Mouse (Mus musculus) urinary bladder, postnatal 10 days (tissue): ENCODE data around the gene Tcl1b2.
"Not testable (repeated sequence)": the region's sequence is repeated elsewhere in the genome, so short reads cannot be mapped to it uniquely, and the experiment has no call there.

Source experiments
- DNase-seq: peaks from one replicate; pipeline ENCODE4 v3.0.0; 2022; ENCODE audit warnings: low spot score

Tcl1b2 gene

DNA sequence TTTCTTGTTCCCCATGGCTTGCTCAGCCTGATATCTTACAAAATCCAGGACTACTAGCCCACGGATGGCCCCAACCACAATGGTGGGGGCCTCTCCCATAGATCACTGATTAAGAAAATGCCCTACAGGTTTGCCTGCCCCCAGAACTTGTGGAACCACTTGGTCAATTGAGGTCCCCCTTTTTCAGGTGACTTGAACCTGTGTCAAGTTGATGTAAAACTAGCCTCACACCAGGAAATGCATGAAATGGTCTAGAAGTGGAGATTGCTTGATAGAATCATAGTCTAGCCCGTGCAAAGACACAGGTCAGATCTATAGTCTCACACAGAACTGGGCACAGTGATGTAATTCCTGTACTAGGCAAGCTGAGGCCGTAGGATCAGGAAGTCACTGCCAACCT, at the start of gene Tcl1b2:
TSS of gene Tcl1b2 (plus strand) at position 301 of the 400 bp plus-strand sequence.
- DNase-seq: no peak

DNA sequence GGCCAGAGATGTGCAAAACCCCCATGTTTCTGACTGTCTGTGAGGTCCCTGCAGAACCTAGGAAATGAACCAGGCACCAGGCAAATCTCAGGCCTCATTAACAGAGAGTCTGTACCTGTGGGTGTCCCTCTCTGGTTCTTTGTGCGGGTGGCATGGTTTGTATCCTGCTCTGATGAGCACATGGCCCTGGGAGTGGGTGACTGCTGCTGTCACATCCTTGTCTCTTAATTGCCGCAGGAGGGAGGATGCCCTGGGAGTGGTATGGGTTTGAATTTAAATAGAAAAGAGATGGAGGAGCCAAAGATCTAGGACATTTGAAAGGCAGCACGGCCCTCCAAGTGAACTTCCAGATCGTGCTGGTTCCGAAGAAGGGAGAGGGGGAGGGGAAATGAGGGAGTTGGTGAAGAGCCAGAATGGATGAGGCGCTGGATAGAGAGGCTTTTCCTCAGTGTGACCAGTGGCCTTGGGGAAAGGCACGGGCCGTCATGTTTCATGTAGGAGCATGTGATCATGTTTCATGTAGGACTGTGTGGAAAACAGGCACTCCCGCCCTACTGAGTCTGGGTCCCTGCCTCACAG, 46.3 kb upstream of the Tcl1b2 start:
- no peak for DNase-seq

DNA sequence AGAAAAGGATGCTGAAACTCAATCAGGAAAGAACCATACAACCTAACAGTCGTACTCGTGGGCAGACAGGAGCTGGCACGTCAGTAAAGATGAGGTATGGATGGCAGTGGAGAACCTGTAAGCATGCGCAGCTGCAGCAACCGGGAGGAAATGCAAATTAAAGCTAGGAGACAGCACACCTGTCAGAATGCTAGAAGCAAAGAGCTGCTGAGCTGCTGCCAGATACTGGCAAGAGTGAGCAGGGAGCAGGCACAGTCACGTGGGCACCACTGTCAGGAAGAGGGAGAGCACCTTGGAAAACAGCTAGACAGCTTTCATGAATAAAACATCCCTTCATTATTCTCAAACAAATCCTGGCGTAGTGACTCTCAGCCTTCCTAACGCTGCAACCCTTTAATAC, 42.9 kb upstream of the Tcl1b2 start:
- no peak for DNase-seq

DNA sequence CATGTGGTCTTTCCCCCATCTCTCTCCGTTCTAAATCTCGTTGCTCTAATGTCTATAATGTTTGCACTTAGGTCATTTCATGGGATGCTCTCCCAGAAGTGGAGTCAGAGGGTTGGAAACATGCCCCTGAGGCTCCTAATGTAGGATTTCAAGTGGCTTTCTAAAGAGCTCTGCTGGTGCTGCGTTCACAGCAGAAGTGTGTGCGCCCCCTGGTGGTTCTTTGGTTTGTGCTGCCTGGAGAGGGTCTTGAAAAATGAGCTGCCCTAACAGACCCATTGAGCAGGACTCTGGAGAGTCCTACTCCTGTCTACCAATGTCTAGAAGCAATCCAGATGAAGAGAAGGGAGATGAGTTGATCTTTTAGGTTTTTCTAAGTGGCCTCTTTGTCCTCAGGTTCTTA, 41.8 kb upstream of the Tcl1b2 start:
- DNase-seq: no peak

DNA sequence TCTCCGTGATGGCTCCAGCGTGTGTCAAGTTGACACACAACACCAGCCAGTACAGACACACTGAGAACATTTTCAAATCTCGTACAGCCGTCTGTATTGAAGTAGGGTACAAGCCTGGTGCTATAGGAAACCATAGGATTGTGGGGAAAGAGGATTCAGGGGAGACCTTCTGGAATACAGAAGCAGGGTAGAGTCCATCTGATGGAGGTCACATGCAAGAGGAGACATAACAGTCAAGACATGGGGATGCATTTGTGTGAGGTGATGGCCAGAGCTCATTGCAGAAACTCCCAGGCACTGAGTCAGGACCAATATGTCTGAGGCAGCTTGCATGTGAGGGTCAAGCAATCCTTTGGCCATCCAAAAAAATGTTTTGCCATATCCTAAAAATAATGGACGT, 40.5 kb upstream of the Tcl1b2 start:
- no peak for DNase-seq

DNA sequence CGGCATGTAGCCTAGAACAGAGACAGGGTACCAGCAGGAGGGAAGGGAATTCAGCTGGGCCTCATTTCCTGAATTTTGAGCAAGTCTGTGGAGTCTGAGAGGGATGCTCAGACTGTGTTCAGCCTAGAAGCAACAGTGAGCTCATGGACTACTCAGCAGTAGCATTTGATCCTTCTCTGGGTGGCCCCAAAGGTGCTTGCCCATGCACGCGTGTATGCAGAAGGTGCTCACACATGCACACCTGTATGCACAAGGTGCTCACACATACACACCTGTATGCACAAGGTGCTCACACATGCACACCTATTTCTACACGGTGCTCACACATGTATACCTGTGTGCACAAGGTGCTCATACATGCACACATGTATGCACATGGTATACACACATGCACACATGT, 37.0 kb upstream of the Tcl1b2 start:
- DNase-seq: no peak

DNA sequence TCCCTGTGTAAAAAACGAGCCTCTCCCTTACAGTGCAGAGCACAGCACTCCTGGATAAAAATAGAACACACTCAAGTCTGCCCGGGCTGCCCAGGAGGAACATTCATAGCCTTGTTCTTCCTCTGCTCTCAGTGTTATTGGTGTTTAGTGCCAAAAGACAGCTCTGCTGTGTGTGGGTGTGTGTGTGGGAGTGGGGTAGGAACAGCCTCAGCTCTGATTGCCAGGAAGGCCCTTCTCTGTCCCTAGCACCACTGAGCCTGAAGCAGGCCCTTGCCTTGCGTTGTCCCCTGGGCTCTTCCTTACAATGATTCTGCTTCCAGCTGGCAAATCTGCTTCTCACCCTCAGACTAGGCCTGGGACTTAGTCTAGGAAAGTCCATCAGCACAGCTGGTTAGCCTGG, 36.4 kb upstream of the Tcl1b2 start:
- no peak for DNase-seq

DNA sequence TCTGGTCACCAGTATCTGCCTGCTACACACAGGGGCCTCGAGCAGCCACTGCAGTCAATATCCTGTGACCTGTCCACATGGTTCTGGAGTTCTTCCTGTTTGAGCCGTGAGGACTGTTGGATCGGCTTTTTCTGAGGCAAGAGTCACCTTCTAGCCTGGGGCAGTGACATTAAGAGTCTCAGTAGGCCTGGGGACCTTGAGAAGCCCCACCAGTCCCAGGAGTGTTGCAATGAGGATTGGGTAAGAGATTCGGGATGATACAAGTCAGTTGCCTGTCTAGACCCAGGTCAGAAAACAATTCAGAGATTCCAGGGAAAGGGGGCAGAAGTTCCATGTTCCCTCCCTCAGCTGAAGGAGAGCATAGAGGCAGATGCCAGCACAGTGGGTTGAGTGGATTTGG, 36.0 kb upstream of the Tcl1b2 start:
- DNase-seq: no peak

DNA sequence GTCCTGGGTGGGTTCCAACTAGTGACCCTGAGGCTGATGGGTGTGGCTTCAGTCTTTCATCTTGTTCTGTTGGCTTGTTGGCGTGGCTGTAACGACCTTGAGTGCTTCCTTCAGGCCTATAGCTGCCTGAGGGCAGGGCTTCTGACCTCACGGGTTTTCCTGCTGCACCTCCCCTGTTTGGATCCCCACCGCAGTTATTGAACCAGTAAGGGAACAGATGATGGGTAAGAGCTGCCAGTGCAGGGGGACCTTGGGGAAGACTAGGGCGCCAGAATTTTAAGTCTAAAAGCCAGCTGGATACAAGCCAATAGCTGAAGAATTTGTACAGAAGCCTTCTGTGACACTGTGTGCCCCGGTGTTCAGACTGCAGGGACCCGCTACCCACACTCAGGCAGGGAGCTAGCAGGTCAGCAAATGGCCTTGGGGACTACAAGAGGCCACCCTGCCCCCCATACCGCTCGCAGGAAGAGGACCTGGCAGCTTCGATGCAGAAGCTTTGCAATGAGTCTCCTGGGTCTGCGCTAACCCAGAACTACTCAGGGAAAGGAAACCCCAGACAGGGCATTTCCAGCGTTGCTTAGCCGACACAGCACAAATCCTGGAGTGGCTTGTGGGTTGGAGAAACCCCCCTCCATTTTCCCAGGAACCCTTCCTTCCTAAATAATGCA, 33.4 kb upstream of the Tcl1b2 start:
- no peak for DNase-seq

DNA sequence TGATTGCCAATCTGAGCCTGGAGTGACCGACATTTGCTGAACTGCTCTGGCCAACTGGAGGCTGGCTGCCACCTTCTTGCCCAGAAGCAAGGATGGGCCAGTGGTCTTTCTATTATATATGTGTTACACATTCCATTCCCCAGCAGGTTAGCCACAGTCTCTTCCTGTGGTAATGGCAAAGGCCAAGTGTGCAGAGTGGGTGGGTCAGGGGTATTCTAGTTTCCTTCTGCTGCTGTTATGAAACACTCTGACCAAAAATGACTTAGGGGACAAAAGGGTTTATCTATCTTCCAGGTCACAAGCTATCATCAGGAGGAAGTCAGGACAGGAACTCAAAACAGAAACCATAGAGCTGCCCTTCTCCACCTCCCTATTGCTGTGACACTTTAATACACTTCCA, 29.2 kb upstream of the Tcl1b2 start:
- DNase-seq: no peak

DNA sequence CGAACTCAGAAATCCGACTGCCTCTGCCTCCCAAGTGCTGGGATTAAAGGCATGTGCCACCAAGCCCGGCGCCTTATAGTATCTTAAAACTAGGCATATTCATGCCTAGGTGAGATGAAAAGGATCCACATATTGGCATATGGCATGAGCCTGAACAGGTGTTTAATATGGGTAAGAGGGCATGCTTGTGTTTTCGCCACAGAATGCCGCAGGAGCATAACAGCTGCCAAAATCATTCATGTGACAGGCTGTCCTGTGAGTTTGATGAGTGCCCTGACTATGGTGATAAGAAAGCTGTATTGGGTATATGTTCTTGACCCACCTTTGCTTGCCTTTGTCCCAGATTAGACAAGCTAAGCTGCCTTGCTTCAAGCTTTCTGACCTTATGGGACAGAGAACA, 20.5 kb upstream of the Tcl1b2 start:
- DNase-seq: no peak

DNA sequence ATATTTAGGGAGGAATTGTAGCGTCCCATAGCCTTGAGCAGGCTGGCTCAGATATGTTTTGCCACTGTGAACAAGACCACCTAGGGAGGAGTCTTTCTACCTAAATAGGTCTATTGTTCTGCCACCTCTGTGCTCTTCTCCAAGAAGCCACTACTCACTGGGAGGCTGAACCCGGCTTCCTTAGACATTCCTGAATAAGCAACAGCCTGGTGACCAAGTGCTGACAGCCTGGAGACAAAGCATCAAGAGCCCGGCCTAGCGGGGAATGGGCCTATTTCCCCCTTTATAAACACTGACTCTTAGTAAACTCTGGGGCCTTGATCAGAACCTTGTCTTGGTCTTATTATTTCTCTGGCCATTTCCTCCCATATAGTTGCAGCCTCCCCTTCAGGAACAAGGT, 19.3 kb upstream of the Tcl1b2 start:
- no peak for DNase-seq

DNA sequence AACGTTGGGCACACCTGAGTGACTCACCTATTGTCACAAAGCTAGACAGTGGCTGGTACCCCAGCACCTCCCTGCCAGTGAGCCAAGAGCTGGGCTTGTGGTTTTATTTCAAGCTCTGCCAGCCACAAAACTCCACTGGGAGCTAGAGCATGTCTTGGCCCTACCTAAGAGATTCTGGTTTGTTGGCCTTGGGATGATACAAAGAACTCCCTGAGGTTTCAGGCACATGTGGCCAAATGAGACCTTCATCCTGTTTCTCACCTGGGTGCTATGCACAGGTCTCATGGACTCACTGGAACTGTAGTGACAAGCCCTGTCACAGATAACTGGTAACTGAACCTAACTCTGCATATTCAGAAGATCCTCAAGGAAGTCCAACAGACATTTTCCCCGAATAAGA, 18.2 kb upstream of the Tcl1b2 start:
- no peak for DNase-seq

DNA sequence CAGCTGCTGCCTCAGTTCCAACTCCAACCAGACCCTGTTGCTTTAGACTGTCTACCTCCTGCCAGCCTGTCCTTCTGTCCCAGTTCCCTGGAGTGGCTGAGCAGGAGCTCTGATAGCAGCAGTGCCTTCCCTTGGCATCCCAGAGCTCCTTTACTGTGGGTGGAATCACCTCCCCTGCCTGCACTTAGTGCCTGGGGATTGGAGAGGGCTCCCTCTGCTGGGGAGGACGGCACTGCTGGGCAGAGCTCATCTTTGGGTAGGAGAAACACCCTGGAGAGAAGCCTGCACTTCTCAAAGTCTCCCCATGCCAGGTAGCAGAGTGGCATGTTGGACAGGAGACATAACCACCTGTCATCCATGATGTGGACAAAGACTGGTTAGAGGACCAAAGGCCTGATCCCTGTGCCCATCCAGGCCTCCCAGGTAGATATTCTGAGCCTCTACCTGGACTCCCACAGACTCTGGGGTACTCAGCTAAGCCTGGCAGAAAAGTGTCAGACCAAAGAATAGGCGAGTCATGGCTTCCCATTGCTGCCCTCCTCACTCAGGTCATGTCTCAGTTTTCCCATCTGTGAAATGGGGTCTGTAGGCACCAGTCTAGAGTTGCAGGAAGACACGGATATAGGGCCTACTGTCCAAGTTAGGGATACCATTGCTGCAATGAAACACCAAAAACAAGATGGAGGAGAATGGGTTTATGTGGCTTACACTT, 16.2 kb upstream of the Tcl1b2 start:
- not testable (repeated sequence) for DNase-seq

DNA sequence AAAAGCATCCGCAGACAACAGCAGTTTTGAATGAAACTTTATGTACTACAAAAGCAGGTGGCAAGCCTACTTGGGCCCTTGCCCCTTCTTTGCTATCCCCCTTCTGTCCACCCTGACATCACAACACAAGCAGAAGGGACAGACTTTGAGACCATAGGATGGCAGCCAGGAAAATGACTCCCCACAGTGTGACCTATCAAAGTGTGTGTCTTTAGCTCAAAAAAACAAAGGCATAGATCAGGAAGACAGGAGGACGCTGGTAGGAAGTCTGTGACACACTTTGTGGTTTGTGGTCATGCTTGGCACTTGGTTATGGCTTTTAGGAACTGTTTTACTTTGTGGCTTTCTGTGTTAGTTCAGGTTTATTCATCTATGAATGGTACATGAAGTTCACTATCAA, 11.6 kb upstream of the Tcl1b2 start:
- DNase-seq: not testable (repeated sequence)

DNA sequence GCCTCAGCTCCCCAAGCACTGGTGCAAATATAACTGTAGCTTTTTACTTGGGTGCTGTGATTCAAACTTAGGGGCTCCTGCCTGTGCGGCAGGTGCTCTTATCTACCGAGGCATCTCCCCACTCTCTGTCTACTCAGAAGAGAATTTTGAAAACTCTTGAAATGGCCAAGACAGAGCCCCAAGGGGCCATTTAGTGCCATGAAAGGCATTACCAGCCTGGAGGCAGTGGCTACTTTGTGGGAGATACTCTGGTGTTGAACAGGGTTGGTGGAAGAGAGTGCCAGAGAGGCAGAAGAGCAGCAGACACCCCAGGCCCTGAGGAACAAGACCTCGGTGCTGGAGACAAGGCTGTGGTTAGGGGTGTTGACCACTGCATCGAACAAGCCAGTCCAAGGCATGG, 11.0 kb upstream of the Tcl1b2 start:
- DNase-seq: not testable (repeated sequence)

DNA sequence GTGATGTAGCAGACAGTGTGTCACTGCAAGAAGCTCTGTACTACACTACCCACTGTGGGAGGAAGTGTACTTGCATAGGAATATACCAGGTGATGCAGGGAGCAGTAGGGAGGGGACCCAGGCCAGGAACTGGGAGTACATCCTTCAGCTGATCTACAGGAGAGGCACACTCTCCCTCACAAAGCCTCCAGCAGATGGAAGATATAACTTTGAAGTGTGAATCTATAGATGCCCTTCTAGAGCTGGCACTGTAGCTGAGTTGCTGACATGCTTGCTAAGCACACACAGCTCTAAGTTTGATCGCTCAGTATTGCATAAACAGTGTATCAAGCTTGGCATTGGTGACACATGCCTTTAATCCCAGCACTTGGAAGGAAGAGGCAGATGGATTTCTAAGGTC, 8.1 kb upstream of the Tcl1b2 start:
- not testable (repeated sequence) for DNase-seq

DNA sequence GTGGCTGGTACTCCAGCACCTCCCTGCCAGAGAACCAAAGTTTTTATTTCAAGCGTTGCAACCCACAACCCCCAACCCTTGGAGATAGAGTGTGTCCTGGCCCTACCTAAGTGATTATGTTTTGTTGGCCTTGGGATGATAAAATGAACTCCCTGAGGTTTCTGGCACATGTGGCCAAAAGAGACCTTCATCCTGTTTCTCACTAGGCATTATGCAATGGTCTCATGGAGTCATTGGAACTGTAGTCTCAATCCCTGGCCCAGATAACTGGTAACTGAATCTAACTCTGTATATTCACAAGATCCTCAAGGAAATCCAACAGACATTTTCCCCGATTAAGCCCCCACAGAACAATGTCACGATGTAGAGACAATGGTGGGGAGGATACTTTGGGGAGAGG, 2.7 kb upstream of the Tcl1b2 start:
- DNase-seq: no peak

DNA sequence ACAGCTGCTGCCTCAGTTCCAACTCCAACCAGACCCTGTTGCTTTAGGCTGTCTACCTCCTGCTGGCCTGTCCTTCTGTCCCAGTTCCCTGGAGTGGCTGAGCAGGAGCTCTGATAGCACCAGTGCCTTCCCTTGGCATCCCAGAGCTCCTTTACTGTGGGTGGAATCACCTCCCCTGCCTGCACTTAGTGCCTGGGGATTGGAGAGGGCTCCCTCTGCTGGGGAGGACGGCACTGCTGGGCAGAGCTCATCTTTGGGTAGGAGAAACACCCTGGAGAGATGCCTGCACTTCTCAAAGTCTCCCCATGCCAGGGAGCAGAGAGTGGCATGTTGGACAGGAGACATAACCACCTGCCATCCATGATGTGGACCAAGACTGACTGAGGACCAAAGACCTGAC, 886 bp upstream of the Tcl1b2 start:
- not testable (repeated sequence) for DNase-seq

DNA sequence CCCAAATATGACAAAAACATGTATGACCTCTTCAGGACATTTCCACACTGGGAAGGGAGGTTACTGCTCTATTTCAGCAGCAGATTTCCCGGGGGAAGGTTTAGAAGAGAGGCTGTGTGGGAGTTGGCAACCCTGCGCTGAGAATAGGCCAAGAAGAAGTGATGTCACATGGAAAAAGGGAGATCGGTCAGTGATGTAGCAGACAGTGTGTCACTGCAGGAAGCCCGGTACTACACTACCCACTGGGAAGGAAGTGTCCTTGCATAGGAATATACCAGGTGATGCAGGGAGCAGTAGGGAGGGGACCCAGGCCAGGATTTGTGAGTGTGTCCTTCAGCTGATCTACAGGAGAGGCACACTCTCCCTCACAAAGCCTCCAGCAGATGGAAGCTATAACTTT, 9.5 kb downstream of the Tcl1b2 start:
- not testable (repeated sequence) for DNase-seq

DNA sequence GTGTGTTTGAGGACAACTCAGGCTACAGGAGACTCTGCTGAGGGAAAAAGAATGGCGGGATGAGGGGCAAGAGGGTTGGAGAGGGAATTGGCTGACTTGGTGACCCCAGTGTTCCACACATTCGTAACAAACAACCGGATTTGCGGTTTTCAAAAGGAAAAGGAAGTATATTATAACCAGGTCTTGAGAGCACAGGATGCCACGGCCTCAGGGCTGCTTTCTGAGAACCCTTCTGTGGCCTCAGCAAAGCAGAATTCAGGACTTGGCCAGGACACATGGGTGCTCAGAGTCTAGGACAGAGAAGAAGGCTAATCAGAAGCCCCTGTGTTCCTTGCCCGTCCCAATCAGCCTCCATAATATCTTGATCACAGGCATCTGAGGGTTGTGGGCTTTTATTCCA, 13.0 kb downstream of the Tcl1b2 start:
- DNase-seq: no peak

DNA sequence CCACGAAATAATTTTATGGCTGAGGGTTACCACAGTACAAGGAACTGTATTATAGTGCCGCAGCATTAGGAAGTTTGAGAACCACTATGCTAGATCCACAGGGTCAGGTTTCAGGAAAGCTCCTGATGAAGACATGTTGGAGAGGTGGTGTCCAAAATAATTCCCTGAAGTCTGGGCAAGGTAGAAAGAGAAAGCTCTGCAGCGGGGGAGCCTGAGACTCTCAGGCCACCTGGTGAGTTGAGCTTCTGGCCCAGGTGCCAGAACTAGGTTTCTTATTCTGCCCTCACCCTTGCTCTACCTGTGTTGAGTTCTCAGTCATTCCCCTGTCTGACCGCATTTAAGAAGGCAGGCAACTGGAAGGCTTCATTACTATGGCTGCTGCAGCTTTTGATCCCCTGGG, 13.6 kb downstream of the Tcl1b2 start, which contains the start of gene Tcl1b1:
TSS of gene Tcl1b1 (plus strand) at position 301 of the 400 bp plus-strand sequence.
- DNase-seq: no peak

DNA sequence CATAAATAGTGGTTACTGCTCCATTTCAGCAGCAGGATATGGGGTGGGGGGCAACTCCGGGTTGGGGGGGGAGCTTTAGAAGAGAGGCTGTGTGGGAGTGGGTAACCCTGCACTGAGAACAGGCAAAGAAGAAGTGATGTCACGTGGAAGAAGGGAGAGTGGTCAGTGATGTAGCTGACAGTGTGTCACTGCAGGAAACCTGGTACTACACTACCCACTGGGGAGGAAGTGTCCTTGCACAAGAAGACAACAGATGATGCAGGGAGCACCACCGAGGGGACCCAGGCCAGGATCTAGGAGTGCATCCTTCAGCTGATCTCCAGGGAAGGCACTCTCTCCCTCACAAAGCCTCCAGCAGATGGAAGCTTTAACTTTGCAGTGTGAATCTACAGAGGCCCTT, 20.9 kb downstream of the Tcl1b2 start:
- DNase-seq: no peak

DNA sequence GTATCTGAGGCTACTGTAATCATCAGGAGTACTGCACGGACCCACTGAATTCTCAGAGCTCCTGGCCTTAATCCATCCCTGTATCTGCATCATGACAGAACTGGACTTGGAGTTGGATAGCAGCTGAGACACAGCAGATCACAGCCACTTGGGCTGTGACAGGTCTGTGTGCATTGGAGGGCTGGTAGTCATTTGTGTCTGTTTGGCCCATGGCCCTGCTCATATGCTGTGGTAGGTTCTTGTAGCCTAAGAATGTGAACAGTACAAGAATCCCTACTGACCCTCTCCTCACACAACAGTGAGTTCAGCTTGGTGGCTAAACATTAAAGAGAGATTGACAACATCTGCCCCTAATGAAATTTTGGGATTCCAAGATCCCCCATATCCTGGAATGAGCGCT, 27.6 kb downstream of the Tcl1b2 start:
- no peak for DNase-seq
